Mouse (Mus musculus) fat pad, adult 2 months (tissue): ENCODE measurements around the gene Dlg2.

Experiments
- DNase-seq: peaks from one replicate; pipeline ENCODE4 v3.0.0-alpha.2; 2011; ENCODE audit warnings: low read depth, low spot score; ENCODE audit errors: extremely low read depth

Gene Dlg2

GRCm38 (mm10) chr7:92240908-92241307, 1764.4 kb downstream of the Dlg2 start:
- DNase-seq, result no peak

DNA sequence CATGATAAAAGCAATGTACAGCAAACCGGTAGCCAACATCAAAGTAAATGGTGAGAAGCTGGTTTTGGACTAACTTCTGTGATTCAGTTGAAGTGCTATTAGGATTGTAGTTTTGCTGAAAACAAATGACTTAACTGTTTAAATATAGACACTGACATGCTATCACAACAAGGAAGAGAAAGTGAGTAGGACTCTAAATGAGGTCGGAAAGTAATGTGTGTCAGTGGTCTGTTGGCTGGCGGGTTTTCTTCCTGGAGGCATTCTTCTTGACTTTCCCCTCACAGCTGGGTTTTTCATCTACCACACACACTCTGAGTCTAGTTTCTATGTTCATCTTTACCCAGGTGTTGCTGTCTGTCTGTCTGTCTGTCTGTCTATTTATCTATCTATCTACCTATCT, 1771.1 kb downstream of the Dlg2 start:
- DNase-seq, result no peak

GRCm38 (mm10) chr7:92248619-92249018, 1772.1 kb downstream of the Dlg2 start:
- no peak for DNase-seq

- no peak for DNase-seq
Observed at GRCm38 (mm10) chr7:92258148-92258547, 1781.7 kb downstream of the Dlg2 start.

DNA sequence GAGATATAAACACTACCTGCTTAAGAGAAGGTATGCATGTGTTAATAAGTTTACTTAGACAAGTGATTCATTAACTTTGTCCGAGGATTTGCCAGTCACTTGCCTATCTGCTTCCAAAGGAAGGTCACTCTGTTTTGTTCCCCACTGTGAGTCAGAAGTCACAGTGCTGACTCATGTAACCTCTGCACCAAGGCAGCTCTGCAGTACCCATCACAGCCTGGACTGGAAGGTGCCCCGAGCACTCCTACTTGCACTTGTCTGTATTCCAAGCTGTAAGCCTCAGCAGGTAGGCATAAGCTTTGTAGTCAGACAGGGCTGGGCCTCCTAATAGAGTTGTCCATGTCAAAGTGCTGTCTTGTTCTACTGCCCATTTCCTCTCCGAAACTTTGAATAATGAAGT, 1782.2 kb downstream of the Dlg2 start:
- no peak for DNase-seq

- DNase-seq, result no peak
Observed at GRCm38 (mm10) chr7:92264325-92264724, 1787.9 kb downstream of the Dlg2 start.

- DNase-seq, result no peak
Observed at GRCm38 (mm10) chr7:92264964-92265363, 1788.5 kb downstream of the Dlg2 start.

GRCm38 (mm10) chr7:92275353-92275752, 1798.9 kb downstream of the Dlg2 start:
- DNase-seq, result no peak

GRCm38 (mm10) chr7:92277629-92278028, 1801.2 kb downstream of the Dlg2 start:
- DNase-seq, result no peak

GRCm38 (mm10) chr7:92280925-92281324, 1804.5 kb downstream of the Dlg2 start:
- no peak for DNase-seq

- no peak for DNase-seq
Observed at GRCm38 (mm10) chr7:92287058-92287457, 1810.6 kb downstream of the Dlg2 start.

DNA sequence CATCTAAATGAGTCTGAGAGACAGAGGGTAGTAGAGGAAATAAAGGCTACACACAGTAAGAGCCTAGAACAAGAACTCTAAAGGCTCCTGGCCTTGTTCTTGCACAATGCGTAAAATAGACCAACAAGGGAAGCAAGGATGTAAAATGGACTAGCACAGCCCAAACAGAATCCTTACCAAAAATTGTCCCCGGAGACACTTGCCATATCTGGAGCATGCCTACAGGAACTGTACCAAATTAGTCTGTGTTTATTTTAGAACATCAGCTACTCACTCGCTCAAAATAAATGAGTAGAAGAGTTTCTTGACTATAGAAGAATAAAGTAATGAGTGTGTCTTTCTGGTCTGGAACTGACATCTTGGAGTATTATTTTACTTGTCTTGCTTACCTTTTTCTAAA, 1812.3 kb downstream of the Dlg2 start:
- DNase-seq, result no peak

GRCm38 (mm10) chr7:92292918-92293518, 1816.5 kb downstream of the Dlg2 start:
- DNase-seq, result no peak

GRCm38 (mm10) chr7:92301046-92301445, 1824.6 kb downstream of the Dlg2 start:
- DNase-seq, result no peak

GRCm38 (mm10) chr7:92307634-92308033, 1831.2 kb downstream of the Dlg2 start:
- DNase-seq, result no peak

DNA sequence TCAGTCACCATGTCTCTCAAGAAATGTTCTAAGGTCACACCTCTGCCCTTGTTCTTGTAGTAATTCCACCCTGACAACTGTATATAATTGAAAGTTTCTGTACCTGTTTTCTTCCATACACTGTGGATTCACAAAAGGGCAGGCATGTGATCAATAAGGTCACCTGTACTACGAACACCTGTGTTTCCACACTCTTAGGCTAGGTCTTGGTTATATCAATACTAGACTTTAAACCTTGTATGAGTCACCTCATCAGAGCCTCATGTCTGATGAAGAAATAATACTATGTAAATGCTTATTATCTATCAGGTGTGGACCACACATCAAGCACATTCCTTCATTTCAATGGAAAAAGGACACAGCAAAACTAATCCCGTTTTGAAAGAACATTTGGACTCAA, 1831.7 kb downstream of the Dlg2 start:
- no peak for DNase-seq

- peak; percentile 76 for DNase-seq
Observed at GRCm38 (mm10) chr7:92316389-92316788, 1839.9 kb downstream of the Dlg2 start.

DNA sequence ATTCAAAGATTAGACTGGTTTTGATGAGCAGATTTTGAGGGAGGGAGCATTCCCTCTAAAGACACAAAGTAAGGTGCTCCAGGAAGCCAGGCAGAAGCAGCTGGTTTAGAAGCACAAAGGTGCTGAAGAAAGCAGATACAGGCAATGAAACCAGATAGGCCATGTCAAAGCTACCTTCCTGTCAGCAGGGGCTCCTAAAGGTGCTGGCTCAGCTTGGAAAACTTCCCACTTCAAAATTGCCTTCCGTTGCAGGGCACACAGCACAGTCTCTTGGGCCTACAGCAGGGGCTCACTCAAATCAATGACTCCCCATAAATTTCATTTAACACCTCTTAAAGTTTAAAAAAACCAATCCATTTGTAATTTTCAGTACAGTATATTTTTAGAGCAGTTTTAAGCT, 1843.0 kb downstream of the Dlg2 start:
- no peak for DNase-seq

GRCm38 (mm10) chr7:92320181-92320580, 1843.7 kb downstream of the Dlg2 start:
- peak; percentile 88 for DNase-seq

- no peak for DNase-seq
Observed at GRCm38 (mm10) chr7:92321786-92322185, 1845.3 kb downstream of the Dlg2 start.

DNA sequence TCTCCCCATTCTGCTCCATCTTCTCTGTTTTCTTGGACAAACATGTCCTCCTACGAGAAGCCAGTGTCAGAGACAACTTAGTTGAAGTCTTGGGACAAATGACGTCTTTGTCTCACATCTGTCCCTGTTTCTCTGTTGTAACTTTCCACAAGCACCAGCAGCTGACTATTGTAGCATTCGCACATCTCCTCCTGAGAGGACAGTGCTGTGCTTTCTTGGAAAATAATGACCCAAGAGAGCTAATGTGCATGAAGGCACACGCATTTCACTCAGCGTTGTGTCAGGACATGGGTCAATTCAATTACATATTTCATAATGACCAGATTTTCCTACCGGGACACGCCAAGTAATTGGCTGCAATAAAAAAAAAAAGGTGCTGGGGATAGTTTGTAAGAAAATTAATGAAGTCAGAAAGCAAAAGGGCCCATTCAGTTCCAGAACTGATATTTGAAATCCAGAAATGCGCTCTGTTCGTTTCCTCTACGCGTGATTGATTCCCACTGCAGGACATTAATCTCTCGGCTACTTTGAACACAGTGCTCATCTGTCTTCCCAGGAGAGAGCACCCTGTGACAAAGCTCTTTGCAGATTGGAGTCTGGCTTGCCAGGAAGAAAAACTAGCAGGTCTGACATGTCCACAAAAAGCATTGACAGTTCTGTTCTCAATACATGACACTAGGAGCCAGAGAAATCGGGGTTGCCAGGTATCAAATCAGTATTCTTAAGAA, 1846.0 kb downstream of the Dlg2 start:
- no peak for DNase-seq

DNA sequence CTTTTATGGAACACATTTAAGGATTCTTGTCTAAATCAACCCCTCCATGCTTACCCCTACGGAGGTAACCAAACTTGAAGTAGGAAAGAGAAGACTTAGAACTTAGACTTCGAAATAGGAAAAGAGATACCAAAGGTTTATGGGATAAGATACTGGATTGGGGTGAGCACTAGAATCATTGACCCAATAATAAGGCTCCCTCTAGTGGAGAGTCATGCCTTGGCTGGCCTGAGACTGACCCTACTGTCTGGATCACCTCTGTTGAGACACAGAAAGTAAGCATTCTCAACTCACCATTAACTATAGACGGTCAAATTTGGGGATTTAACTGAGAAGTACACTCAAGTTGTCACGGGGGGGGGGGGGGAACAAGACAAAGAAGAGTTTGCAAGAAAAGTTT, 1847.2 kb downstream of the Dlg2 start:
- DNase-seq, result no peak
